Comparison of ENCODE assay signal across 14 mouse cellular contexts in the genomic region with DNA sequence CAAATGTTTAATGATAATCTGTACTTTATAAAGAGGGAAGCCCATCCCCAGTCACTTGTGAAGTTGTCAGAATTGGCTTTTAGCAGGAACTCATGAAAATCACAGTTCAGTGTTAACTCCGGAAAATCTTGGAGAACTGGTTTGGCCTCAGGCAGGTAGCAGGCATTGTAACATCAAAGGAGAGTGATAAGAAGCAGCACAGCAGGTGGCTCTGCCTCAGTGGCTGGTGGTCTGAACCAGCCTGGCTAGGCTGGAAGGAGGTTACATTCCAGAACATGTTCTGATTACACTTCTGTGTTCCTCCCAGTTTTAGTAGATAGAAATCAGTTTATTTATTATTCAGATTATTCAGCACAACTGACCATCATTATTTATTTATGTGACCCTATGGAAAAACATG.
"Had no signal": no experiment of that assay in that cellular context is flagged by ENCODE, and none has a peak within 500 bp of the region (broad histone marks: within the 10 kb centered on the region; RNA-seq: fewer than 3 reads in every experiment).

No protein-coding gene starts in this region.

- ATAC-seq: liver, postnatal 0 days had no signal

- H3K4me2 ChIP-seq: kidney, embryonic 15.5 days; limb, embryonic 15.5 days; liver, embryonic 13.5 days; neural tube, embryonic 15.5 days had no signal

- H3K27ac ChIP-seq: kidney, embryonic 15.5 days; limb, embryonic 15.5 days; liver, embryonic 13.5 days; neural tube, embryonic 15.5 days had no signal

- H3K36me3 ChIP-seq: kidney, embryonic 15.5 days; limb, embryonic 15.5 days; liver, embryonic 13.5 days; neural tube, embryonic 15.5 days had no signal

- H3K4me3 ChIP-seq: kidney, embryonic 15.5 days; limb, embryonic 15.5 days; liver, embryonic 13.5 days; myocyte; neural tube, embryonic 15.5 days had no signal

- H3K9me3 ChIP-seq: kidney, embryonic 15.5 days; limb, embryonic 15.5 days; liver, embryonic 13.5 days; neural tube, embryonic 15.5 days had no signal

- DNase-seq: kidney, adult 2 months; kidney, postnatal 14 days; left cerebral cortex, postnatal 4 days; liver, embryonic 13.5 days; liver, postnatal 0 days; lung, postnatal 36 days; midbrain, embryonic 14.5 days; spleen, adult 18-20 months; thymus, adult 18-20 months; thymus, postnatal 14 days had no signal

- H3K4me1 ChIP-seq: kidney, embryonic 15.5 days; limb, embryonic 15.5 days; liver, embryonic 13.5 days; neural tube, embryonic 15.5 days had no signal

- H3K27me3 ChIP-seq: kidney, embryonic 15.5 days; limb, embryonic 15.5 days; liver, embryonic 13.5 days; neural tube, embryonic 15.5 days had no signal

- H3K9ac ChIP-seq: kidney, embryonic 15.5 days; limb, embryonic 15.5 days; liver, embryonic 13.5 days; liver, postnatal 0 days; neural tube, embryonic 15.5 days had no signal
